Mouse (Mus musculus) liver, embryonic 14.5 days (tissue): ENCODE measurements at regions not wholly inside any gene's neighbourhood (a gene's known extent, or its start where the extent isn't known, plus 50 kb on each side); places are given as distances from the start of the nearest gene placed in this dataset.

Experiments used
- CTCF ChIP-seq: IDR thresholded peaks from 2 replicates; pipeline ENCODE4 v1.5.1; 2016; ENCODE audit warnings: antibody characterized with exemption, low read depth, control low read depth
- EP300 ChIP-seq: IDR thresholded peaks from 2 replicates; pipeline ENCODE4 v1.6.1; 2016; ENCODE audit warnings: antibody characterized with exemption, low read depth

GRCm38 (mm10) chr4:148751591-148751990 lies 52.6 kb upstream of the Casz1 start:
- TF ChIP-seq CTCF (no peak), EP300 (no peak)
